Mouse (Mus musculus) layer of hippocampus, adult 9-10 months (tissue): ENCODE results near the gene Spata1.

Experiments used
- DNase-seq: peaks from one replicate; pipeline ENCODE4 v3.0.0; 2022; ENCODE audit warnings: low spot score

The Spata1 gene

DNA sequence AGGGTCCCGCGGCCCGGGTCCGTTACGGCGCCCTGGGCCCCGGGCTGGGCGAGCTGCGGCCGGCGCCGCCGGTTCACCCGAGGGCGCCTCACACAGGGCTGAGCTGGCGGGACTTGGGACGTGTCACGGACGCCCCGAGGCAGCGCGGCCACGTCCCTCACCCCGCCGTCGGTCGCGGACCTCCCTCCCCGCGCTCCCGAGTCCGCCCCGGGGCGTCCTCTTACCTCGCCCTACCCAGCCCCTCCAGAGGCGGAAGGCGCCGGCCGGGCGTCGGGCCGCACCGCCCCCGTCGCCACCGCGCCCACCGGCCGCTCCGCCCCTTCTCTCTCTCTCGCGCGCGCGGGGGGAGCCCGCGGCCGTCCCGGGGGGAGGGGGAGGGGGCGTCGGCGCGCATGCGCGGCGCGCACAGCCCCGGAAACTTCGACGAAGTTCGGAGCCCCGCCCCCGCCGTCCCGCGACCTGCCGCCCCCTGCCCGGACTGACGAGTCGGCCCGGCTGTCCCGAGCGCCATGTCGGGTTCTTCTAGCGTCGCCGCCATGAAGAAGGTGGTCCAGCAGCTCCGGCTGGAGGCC, at the start of gene Spata1, which contains the start of gene Gng5:
Gene Spata1, minus strand, starts transcription at position 323 of the 572 bp plus-strand sequence.
Gene Gng5, plus strand, starts transcription at position 377 of the 572 bp plus-strand sequence.
- DNase-seq: no peak

- no peak for DNase-seq
Observed at GRCm38 (mm10) chr3:146543632-146544031, 44.1 kb upstream of the Spata1 start.

GRCm38 (mm10) chr3:146540521-146541273, 41.1 kb upstream of the Spata1 start:
- DNase-seq: no peak

GRCm38 (mm10) chr3:146534986-146535385, 35.4 kb upstream of the Spata1 start:
- DNase-seq: no peak

DNA sequence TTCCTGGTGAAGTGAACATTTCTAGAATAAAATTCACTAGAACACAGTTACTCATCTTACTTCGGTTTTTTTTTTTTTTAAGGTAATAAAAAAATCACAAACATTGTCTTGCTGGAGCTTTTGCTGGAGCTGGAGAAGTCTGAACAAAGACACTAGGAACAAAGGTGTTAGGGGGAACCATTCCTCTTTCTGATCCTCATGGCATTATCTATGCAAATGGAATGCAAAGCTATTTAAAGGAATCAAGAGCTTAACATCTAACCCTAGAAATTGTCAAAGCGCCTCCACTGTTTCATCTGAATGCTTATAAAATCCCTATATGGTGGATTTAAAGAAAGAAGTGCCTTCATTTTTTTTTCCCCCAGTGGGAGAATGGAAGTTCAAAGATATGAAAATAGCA, 28.8 kb upstream of the Spata1 start:
- DNase-seq: no peak

DNA sequence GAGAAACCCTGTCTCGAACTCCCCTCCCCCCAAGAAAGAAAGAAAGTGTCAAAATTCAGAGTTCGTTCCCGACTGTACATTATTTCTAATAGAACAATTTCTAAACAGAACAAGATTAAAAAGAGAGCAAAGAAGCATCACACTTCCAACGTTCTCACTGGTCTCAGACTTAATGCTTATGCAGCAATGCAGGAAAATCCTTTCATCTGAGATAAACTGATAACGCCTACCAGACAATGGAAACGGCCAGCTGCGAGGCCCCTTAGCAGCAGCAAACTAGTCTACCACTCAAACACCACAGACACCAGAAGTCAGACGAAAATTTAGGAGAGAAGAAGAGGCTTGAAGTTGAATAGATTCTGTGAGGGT, 22.1 kb upstream of the Spata1 start:
- DNase-seq: no peak

- peak; percentile 90 for DNase-seq
Observed at GRCm38 (mm10) chr3:146520798-146521651, 21.5 kb upstream of the Spata1 start, which contains the start of gene Rpf1. Gene Rpf1, minus strand, starts transcription at chr3:146521429.

DNA sequence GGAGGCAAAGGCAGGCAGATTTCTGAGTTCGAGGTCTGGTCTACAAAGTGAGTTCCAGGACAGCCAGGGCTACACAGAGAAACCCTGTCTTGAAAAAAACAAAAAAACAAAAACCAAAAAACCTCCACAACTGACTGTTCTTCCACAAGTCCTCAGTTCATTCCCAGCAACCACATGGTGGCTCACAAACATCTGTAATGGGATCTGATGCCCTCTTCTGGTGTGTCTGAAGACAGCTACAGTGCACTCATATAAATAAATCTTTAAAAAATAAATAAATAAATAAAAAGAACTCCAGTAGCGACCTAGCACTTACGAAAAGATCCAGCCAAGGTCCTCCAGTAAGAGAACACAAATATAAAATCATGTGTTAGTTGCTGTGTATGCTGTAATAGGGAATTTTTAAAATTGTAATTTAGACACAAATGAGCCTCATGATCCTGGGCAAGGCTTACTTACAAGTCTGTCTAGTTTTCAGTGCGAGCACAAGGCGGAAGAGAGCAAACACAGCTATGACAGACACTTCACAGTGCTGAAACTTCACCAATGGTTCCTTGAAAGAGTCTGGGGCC, 20.8 kb upstream of the Spata1 start:
- no peak for DNase-seq

GRCm38 (mm10) chr3:146506711-146507110, 7.2 kb upstream of the Spata1 start:
- no peak for DNase-seq

DNA sequence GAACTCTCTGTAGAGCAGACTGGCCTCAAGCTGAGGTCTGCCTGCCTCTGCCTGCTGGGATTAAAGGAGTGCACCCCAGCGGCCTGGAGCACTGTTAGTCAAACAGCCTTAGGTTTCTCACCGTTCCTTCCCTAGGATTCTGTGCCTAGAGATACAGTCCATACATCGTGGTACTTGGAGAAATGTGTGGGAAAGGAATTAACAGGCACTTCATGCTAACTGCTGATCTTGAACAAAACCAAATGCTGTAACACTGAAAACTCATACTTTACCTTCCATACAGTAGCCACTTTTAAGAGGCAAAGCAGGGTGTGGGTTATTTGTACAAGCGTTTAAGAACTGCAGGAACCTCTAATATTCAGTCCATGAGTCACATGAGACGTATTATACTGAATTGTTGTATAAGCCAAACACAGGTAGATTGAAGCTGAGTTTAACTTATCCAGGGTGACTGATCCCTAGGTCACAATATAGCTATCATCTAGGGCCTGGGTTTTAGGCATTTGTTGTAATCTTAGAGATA, 2.1 kb upstream of the Spata1 start:
- no peak for DNase-seq

- DNase-seq: no peak
Observed at GRCm38 (mm10) chr3:146500810-146501201, 1.3 kb upstream of the Spata1 start.

- DNase-seq: no peak
Observed at GRCm38 (mm10) chr3:146500003-146500809, 653 bp upstream of the Spata1 start.

DNA sequence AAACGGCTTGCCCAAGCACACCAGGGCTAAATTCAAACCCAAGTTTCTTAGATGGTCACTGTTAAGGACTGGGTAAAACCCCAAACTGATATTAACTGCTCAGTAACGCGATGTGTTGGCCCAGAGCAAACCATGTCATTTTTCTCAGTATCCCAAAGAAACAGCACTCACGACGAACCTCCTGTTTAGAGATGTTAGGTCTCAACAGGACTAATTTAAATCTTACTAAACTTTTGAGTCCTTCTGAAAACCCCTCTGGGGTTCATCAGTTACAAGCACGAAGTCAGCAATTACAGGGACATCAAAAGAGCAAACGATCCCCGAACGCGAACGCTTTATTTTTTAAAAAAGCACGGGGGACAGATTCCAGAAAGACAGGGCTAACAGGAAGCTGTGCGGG, 564 bp downstream of the Spata1 start:
- DNase-seq: no peak

GRCm38 (mm10) chr3:146494941-146495340, 4.6 kb downstream of the Spata1 start:
- no peak for DNase-seq

- DNase-seq: no peak
Observed at GRCm38 (mm10) chr3:146486464-146486863, 13.1 kb downstream of the Spata1 start.

GRCm38 (mm10) chr3:146482044-146482443, 17.5 kb downstream of the Spata1 start:
- no peak for DNase-seq

- no peak for DNase-seq
Observed at GRCm38 (mm10) chr3:146474428-146474827, 25.1 kb downstream of the Spata1 start.

GRCm38 (mm10) chr3:146473741-146474140, 25.8 kb downstream of the Spata1 start:
- DNase-seq: no peak

DNA sequence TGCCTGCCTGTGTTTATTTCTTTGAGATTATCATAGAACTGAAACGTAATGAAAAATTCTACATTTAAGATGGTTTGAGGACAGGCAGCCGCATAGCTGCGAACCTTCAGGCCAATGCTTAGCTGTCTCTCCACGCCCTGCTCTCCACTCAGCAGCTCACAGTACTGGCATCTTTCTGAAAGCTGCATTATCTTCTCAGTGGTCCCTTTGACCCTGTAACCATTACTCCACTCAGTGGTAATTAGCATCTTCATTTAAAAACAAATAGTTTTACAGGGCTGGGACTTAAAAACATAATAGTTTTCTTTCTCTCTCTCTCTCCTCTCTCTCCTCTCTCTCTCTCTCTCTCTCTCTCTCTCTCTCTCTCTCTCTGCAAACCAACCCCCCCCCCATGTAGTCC, 26.9 kb downstream of the Spata1 start:
- DNase-seq: no peak

- DNase-seq: no peak
Observed at GRCm38 (mm10) chr3:146469226-146469625, 30.3 kb downstream of the Spata1 start.

DNA sequence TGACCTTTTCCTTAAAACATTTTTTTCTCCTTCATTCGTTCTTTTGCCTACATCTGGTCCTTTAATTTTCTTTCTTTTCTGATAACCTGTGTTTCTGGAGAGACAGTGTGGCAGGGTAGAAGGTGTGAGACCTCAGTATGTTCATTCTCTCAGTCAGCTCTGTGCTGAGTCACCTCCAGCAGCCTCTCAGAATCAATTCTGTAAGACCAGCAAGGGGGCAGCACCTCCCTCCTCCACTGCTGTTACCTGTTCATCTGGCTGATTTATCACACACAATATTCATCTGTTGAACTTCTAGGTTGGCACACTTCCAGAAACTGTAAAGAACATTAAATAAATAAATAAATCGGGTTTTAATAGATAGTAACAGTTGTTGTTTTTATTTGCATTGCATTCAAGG, 36.6 kb downstream of the Spata1 start:
- DNase-seq: no peak
